In genomic region chr1:43565260-43565659, GRCm38 (mm10) we compare ENCODE assay signal across 20 mouse cellular contexts.
"Had no signal": no experiment of that assay in that cellular context is flagged by ENCODE, and none has a peak within 500 bp of the region (broad histone marks: within the 10 kb centered on the region; RNA-seq: fewer than 3 reads in every experiment).

No protein-coding gene starts in this region.

- H3K27me3 ChIP-seq: limb, embryonic 13.5 days; megakaryocyte, embryonic 14.5 days; stomach, embryonic 15.5 days had no signal

- H3K9me3 ChIP-seq: limb, embryonic 10.5 days; limb, embryonic 13.5 days; megakaryocyte, embryonic 14.5 days; stomach, embryonic 15.5 days had no signal

- H3K4me2 ChIP-seq: limb, embryonic 13.5 days; lung, embryonic 14.5 days; midbrain, embryonic 11.5 days; stomach, embryonic 15.5 days had no signal

- ATAC-seq: intestine, embryonic 16.5 days; lung, postnatal 0 days had no signal

- H3K4me3 ChIP-seq: layer of hippocampus, adult 2 months; limb, embryonic 10.5 days; limb, embryonic 13.5 days; megakaryocyte, embryonic 14.5 days; stomach, embryonic 15.5 days had no signal

- H3K27ac ChIP-seq: kidney, postnatal 0 days; layer of hippocampus, adult 2 months; limb, embryonic 10.5 days; limb, embryonic 13.5 days; stomach, embryonic 15.5 days had no signal

- H3K4me1 ChIP-seq: limb, embryonic 10.5 days; stomach, embryonic 15.5 days had no signal

- H3K9ac ChIP-seq: limb, embryonic 13.5 days; lung, embryonic 14.5 days; stomach, embryonic 15.5 days had no signal

- DNase-seq: kidney, adult 18-20 months; kidney, adult 9 months; kidney, postnatal 25 days; layer of hippocampus, adult 9-11 months; lung, embryonic 14.5 days; lung, postnatal 36 days; midbrain, embryonic 14.5 days; right cerebral cortex, adult 18-20 months; right cerebral cortex, postnatal 25 days; spleen, adult 18-20 months; thymus, postnatal 36 days had no signal
